Mouse (Mus musculus): ENCODE data around the gene Man1a.

GRCm38 (mm10) chr10:54087346-54087745, 10.9 kb upstream of the Man1a start:
- TF ChIP-seq POLR2A (IDR thresholded peaks at IDR 0.05; ENCODE audit: borderline replicate concordance, extremely low read depth, low read depth, low read length) (no peak), CTCF (IDR thresholded peaks at IDR 0.05; ENCODE audit: insufficient read depth, low read length) (no peak)

Data from lung, adult 2 months (tissue).